Mouse (Mus musculus): ENCODE results near the gene Etfbkmt.
"Not testable (repeated sequence)": the region's sequence is repeated elsewhere in the genome, so short reads cannot be mapped to it uniquely, and the experiment has no call there.

Gene Etfbkmt

GRCm38 (mm10) chr6:149139471-149139870 is at the start of gene Etfbkmt:
Etfbkmt (plus strand) TSS chr6:149139849.
- DNase-seq (ENCODE audit: low spot score) = no peak

- no peak for DNase-seq (ENCODE audit: low spot score)
Measured at GRCm38 (mm10) chr6:149092406-149092805, 47.2 kb upstream of the Etfbkmt start.

GRCm38 (mm10) chr6:149093465-149093864 is 46.2 kb upstream of the Etfbkmt start:
- no peak for DNase-seq (ENCODE audit: low spot score)

GRCm38 (mm10) chr6:149094555-149094954 is 45.1 kb upstream of the Etfbkmt start:
- no peak for DNase-seq (ENCODE audit: low spot score)

GRCm38 (mm10) chr6:149095389-149095788 is 44.3 kb upstream of the Etfbkmt start:
- no peak for DNase-seq (ENCODE audit: low spot score)

- no peak for DNase-seq (ENCODE audit: low spot score)
Measured at GRCm38 (mm10) chr6:149096233-149096632, 43.4 kb upstream of the Etfbkmt start.

GRCm38 (mm10) chr6:149097276-149097675 is 42.4 kb upstream of the Etfbkmt start:
- DNase-seq (ENCODE audit: low spot score) = no peak

- DNase-seq (ENCODE audit: low spot score) = no peak
Measured at GRCm38 (mm10) chr6:149098993-149099392, 40.7 kb upstream of the Etfbkmt start.

- DNase-seq (ENCODE audit: low spot score) = peak; percentile 33
Measured at GRCm38 (mm10) chr6:149100174-149101075, 39.2 kb upstream of the Etfbkmt start.

GRCm38 (mm10) chr6:149101076-149101942 is 38.3 kb upstream of the Etfbkmt start, which contains the start of gene Dennd5b:
Dennd5b (minus strand) TSS chr6:149101680.
- DNase-seq (ENCODE audit: low spot score) = peak; percentile 80

- no peak for DNase-seq (ENCODE audit: low spot score)
Measured at GRCm38 (mm10) chr6:149101943-149102243, 37.8 kb upstream of the Etfbkmt start.

- no peak for DNase-seq (ENCODE audit: low spot score)
Measured at GRCm38 (mm10) chr6:149103451-149103850, 36.2 kb upstream of the Etfbkmt start.

GRCm38 (mm10) chr6:149107615-149108014 is 32.0 kb upstream of the Etfbkmt start:
- no peak for DNase-seq (ENCODE audit: low spot score)

GRCm38 (mm10) chr6:149108909-149109308 is 30.7 kb upstream of the Etfbkmt start:
- DNase-seq (ENCODE audit: low spot score) = no peak

- no peak for DNase-seq (ENCODE audit: low spot score)
Measured at GRCm38 (mm10) chr6:149116992-149117391, 22.7 kb upstream of the Etfbkmt start.

- no peak for DNase-seq (ENCODE audit: low spot score)
Measured at GRCm38 (mm10) chr6:149118935-149119334, 20.7 kb upstream of the Etfbkmt start.

- peak; percentile 50 for DNase-seq (ENCODE audit: low spot score)
Measured at GRCm38 (mm10) chr6:149119853-149120252, 19.8 kb upstream of the Etfbkmt start.

GRCm38 (mm10) chr6:149123042-149123441 is 16.6 kb upstream of the Etfbkmt start:
- no peak for DNase-seq (ENCODE audit: low spot score)

GRCm38 (mm10) chr6:149126675-149127074 is 13.0 kb upstream of the Etfbkmt start:
- peak; percentile 17 for DNase-seq (ENCODE audit: low spot score)

GRCm38 (mm10) chr6:149129870-149130269 is 9.8 kb upstream of the Etfbkmt start, which contains the start of gene Gm10203:
Gm10203 (plus strand) TSS chr6:149130170.
- not testable (repeated sequence) for DNase-seq (ENCODE audit: low spot score)

GRCm38 (mm10) chr6:149131111-149131510 is 8.5 kb upstream of the Etfbkmt start:
- no peak for DNase-seq (ENCODE audit: low spot score)

- DNase-seq (ENCODE audit: low spot score) = peak; percentile 21
Measured at GRCm38 (mm10) chr6:149132311-149133077, 7.2 kb upstream of the Etfbkmt start.

Measured in urinary bladder, postnatal 25 days (tissue).